Mouse (Mus musculus): ENCODE measurements around the gene Rimbp3. TPM values are rescaled to one million over a fixed set of nuclear protein-coding genes. Genes with fewer than 3 reads are reported as not detected.
"Not testable (repeated sequence)": the region's sequence is repeated elsewhere in the genome, so short reads cannot be mapped to it uniquely, and the experiment has no call there.

Gene Rimbp3
- polyA plus RNA-seq, 1 experiment from 2014 or later, result 2.3 TPM

DNA sequence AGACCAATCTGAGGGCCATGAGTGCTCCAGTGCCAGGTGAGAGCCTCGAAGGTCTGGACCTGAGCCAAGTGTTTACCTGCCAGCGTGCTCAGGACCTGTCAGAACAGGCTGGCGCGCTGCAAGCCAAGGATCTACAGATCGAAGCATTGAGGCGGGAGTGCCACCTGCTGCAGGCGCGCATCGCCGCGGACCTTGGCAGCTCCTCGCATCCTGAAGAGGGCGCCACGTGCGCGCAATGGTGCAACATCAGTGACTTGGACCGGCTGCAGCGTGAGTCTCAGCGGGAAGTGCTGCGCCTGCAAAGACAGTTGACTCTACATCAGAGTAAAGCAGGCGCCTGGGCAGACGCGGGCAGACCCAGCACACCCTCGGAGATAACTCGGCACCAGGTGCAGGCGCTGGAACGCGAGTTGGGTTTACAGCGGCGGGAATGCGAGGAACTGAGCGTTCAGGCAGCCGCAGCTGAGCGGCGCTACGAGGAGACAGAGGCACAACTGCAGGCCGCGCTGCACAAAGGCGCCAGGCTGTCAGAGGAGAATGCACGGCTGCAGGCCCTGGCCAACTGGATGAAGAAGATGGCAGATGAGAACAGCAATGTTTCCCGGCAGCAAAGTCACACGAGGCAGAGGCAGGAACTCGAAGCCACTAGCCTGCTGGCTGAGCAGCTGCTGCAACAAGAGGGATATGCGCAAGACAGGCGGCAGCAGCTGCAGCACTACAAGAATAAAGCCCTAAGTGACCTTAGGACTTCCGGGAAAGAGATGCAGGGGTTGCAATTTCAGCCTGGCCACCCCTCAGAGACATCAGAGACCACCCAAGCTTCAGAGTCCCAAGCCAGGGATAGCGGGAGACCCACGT lies 1.8 kb downstream of the Rimbp3 start:
- peak overlapping the region; percentile 84 for H3K9ac ChIP-seq (replicated peaks; ENCODE audit: low read depth, low read length)
- no peaks in the 10 kb centered on the region for H3K9me3 ChIP-seq (ENCODE audit: control insufficient read depth, low read length)
- H3K27me3 ChIP-seq (replicated peaks; ENCODE audit: control insufficient read depth, insufficient read depth, low read length), result 0 out of 2 replicates have a peak, but pooled peaks cover 3% of the 10 kb centered on the region
- WGBS, result 8% methylated on average over 48 of the region's 48 CpGs
- peak overlapping the region; percentile 74 for H3K4me3 ChIP-seq (replicated peaks; ENCODE audit: low read length)
- peak; percentile 71 for ATAC-seq
- H3K27ac ChIP-seq (ENCODE audit: low read length), result no peak overlapping the region; the same call in 1 of the 2 replicates
- no peaks in the 10 kb centered on the region for H3K36me3 ChIP-seq (ENCODE audit: control insufficient read depth, insufficient read depth)
- H3K4me2 ChIP-seq (ENCODE audit: low read length), result peak overlapping the region; percentile 82
- H3K4me1 ChIP-seq (replicated peaks; ENCODE audit: control insufficient read depth, insufficient read depth, low read length), result peaks cover 20% of the 10 kb centered on the region

GRCm38 (mm10) chr16:17216934-17217633 lies 8.7 kb downstream of the Rimbp3 start:
- 72% methylated on average over 8 of the region's 8 CpGs for WGBS
- Histone ChIP-seq H3K27me3 (replicated peaks; ENCODE audit: control insufficient read depth, insufficient read depth, low read length) (no peaks in the 10 kb centered on the region), H3K27ac (ENCODE audit: low read length) (no peak overlapping the region), H3K9me3 (ENCODE audit: control insufficient read depth, low read length) (no peaks in the 10 kb centered on the region), H3K9ac (replicated peaks; ENCODE audit: low read depth, low read length) (no peak overlapping the region), H3K36me3 (ENCODE audit: control insufficient read depth, insufficient read depth) (no peaks in the 10 kb centered on the region), H3K4me2 (ENCODE audit: low read length) (no peak overlapping the region), H3K4me3 (replicated peaks; ENCODE audit: low read length) (no peak overlapping the region), H3K4me1 (replicated peaks; ENCODE audit: control insufficient read depth, insufficient read depth, low read length) (no peaks in the 10 kb centered on the region)
- no peak for ATAC-seq

- Histone ChIP-seq H3K4me3 (replicated peaks; ENCODE audit: low read length) (no peak overlapping the region), H3K4me1 (replicated peaks; ENCODE audit: control insufficient read depth, insufficient read depth, low read length) (no peaks in the 10 kb centered on the region), H3K4me2 (ENCODE audit: low read length) (no peak overlapping the region), H3K27me3 (replicated peaks; ENCODE audit: control insufficient read depth, insufficient read depth, low read length) (no peaks in the 10 kb centered on the region), H3K9ac (replicated peaks; ENCODE audit: low read depth, low read length) (no peak overlapping the region), H3K9me3 (ENCODE audit: control insufficient read depth, low read length) (no peaks in the 10 kb centered on the region), H3K27ac (ENCODE audit: low read length) (no peak overlapping the region), H3K36me3 (ENCODE audit: control insufficient read depth, insufficient read depth) (no peaks in the 10 kb centered on the region)
- no peak for ATAC-seq
- 39% methylated on average over 7 of the region's 7 CpGs for WGBS
Measured at GRCm38 (mm10) chr16:17220127-17220733, 11.8 kb downstream of the Rimbp3 start.

- WGBS, result 36% methylated on average over 25 of the region's 25 CpGs
- Histone ChIP-seq H3K27ac (ENCODE audit: low read length) (no peak overlapping the region), H3K4me3 (replicated peaks; ENCODE audit: low read length) (no peak overlapping the region), H3K36me3 (ENCODE audit: control insufficient read depth, insufficient read depth) (no peaks in the 10 kb centered on the region), H3K4me2 (ENCODE audit: low read length) (no peak overlapping the region), H3K27me3 (replicated peaks; ENCODE audit: control insufficient read depth, insufficient read depth, low read length) (no peaks in the 10 kb centered on the region), H3K9ac (replicated peaks; ENCODE audit: low read depth, low read length) (no peak overlapping the region), H3K9me3 (ENCODE audit: control insufficient read depth, low read length) (no peaks in the 10 kb centered on the region), H3K4me1 (replicated peaks; ENCODE audit: control insufficient read depth, insufficient read depth, low read length) (no peaks in the 10 kb centered on the region)
- ATAC-seq, result peak; percentile 100
Measured at GRCm38 (mm10) chr16:17222197-17222596, 13.8 kb downstream of the Rimbp3 start.

- H3K27me3 ChIP-seq (replicated peaks; ENCODE audit: control insufficient read depth, insufficient read depth, low read length), result no peaks in the 10 kb centered on the region
- H3K4me1 ChIP-seq (replicated peaks; ENCODE audit: control insufficient read depth, insufficient read depth, low read length), result no peaks in the 10 kb centered on the region
- no peak overlapping the region for H3K4me2 ChIP-seq (ENCODE audit: low read length)
- ATAC-seq, result no peak
- no peak overlapping the region for H3K4me3 ChIP-seq (replicated peaks; ENCODE audit: low read length)
- no peak overlapping the region for H3K9ac ChIP-seq (replicated peaks; ENCODE audit: low read depth, low read length)
- H3K9me3 ChIP-seq (ENCODE audit: control insufficient read depth, low read length), result no peaks in the 10 kb centered on the region
- no peaks in the 10 kb centered on the region for H3K36me3 ChIP-seq (ENCODE audit: control insufficient read depth, insufficient read depth)
- H3K27ac ChIP-seq (ENCODE audit: low read length), result no peak overlapping the region
- 90% methylated on average over 5 of the region's 5 CpGs for WGBS
Measured at GRCm38 (mm10) chr16:17225584-17225983, 17.2 kb downstream of the Rimbp3 start.

- Histone ChIP-seq H3K27me3 (replicated peaks; ENCODE audit: control insufficient read depth, insufficient read depth, low read length) (no peaks in the 10 kb centered on the region), H3K27ac (ENCODE audit: low read length) (no peak overlapping the region), H3K4me2 (ENCODE audit: low read length) (no peak overlapping the region), H3K9me3 (ENCODE audit: control insufficient read depth, low read length) (no peaks in the 10 kb centered on the region), H3K36me3 (ENCODE audit: control insufficient read depth, insufficient read depth) (no peaks in the 10 kb centered on the region), H3K9ac (replicated peaks; ENCODE audit: low read depth, low read length) (no peak overlapping the region), H3K4me3 (replicated peaks; ENCODE audit: low read length) (no peak overlapping the region), H3K4me1 (replicated peaks; ENCODE audit: control insufficient read depth, insufficient read depth, low read length) (no peaks in the 10 kb centered on the region)
- ATAC-seq, result no peak
Measured at GRCm38 (mm10) chr16:17226496-17226895, 18.1 kb downstream of the Rimbp3 start.

DNA sequence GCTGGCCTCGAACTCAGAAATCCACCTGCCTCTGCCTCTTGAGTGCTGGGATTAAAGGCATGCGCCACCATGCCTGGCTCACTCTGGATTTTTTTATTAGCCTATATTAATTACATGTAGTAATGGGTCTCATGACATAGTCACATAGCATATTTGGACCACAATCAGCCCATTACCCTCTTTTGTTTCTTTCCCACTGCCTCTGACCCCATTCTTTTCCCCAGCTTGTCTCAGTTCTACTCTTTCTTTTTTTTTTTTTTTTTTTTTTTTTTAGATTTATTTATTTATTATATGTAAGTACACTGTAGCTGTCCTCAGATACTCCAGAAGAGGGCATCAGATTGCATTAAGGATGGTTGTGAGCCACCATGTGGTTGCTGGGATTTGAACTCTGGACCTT lies 23.1 kb downstream of the Rimbp3 start:
- H3K9me3 ChIP-seq (ENCODE audit: control insufficient read depth, low read length); H3K9ac ChIP-seq (replicated peaks; ENCODE audit: low read depth, low read length); H3K4me3 ChIP-seq (replicated peaks; ENCODE audit: low read length); H3K36me3 ChIP-seq (ENCODE audit: control insufficient read depth, insufficient read depth); H3K27me3 ChIP-seq (replicated peaks; ENCODE audit: control insufficient read depth, insufficient read depth, low read length); ATAC-seq; H3K4me2 ChIP-seq (ENCODE audit: low read length); H3K27ac ChIP-seq (ENCODE audit: low read length): not testable (repeated sequence)
- H3K4me1 ChIP-seq (replicated peaks; ENCODE audit: control insufficient read depth, insufficient read depth, low read length), result peaks cover 22% of the 10 kb centered on the region
- WGBS, result 94% methylated on average over 2 of the region's 2 CpGs

DNA sequence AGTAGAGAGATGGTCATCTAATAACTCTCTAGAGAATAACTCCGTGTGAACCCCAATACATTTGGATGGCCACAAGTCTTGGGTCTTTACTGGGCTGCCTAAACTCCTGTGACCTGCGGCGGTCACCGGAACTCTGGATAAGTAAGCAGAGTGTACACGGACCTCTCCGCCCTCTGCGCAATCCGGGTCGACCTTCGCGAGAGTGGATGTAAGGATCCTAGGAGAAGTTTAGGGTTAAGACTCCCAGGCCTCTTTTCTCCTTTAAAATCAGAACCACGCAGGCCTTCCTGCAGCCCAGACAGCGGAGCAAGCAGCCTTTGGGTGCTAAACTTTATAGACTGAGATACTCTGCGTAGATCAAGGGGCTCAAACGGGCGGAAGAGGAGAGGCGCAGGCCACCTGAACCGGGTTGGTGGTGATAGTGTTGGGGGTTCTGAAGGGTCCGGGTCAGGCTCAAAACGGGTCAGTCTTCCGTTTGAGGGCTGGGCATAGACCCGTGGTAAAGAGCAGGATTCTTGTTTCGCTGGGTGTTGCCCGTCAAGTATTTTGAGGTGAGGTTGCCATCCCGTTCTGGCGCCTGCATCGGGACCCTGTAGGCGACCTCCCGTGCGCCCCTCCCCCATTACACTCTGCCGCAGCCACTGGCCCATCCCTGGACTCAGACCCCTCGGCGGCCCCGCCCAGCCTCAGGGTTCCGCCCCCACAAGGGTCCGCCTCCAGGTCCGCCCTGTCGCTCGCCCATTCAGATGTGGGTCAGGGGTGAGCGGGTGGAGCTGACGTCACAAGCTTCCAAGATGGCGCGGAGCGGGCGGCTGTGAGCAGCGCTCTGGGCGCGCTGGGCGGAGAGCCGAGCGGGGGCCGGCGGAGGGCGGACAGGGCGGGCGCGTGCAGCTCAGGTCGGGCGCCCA lies 24.6 kb downstream of the Rimbp3 start, which contains the start of gene Hic2:
TSS of gene Hic2 (plus strand) at position 779 of the 908 bp plus-strand sequence.
- Histone ChIP-seq H3K27me3 (replicated peaks; ENCODE audit: control insufficient read depth, insufficient read depth, low read length) (no peaks in the 10 kb centered on the region), H3K9ac (replicated peaks; ENCODE audit: low read depth, low read length) (peak within 1 kb of the TSS; percentile 96), H3K36me3 (ENCODE audit: control insufficient read depth, insufficient read depth) (no peaks in the 10 kb centered on the region), H3K4me3 (replicated peaks; ENCODE audit: low read length) (peak within 1 kb of the TSS; percentile 90), H3K27ac (ENCODE audit: low read length) (peak within 1 kb of the TSS; percentile 95), H3K4me1 (replicated peaks; ENCODE audit: control insufficient read depth, insufficient read depth, low read length) (peaks cover 22% of the 10 kb centered on the region), H3K4me2 (ENCODE audit: low read length) (peak within 1 kb of the TSS; percentile 84), H3K9me3 (ENCODE audit: control insufficient read depth, low read length) (no peaks in the 10 kb centered on the region)
- WGBS, result 1% methylated on average over 54 of the region's 59 CpGs
- peak; percentile 92 for ATAC-seq

All from forebrain, embryonic 16.5 days (tissue).